Mouse (Mus musculus) retina, embryonic 14.5 days (tissue): Measurements from ENCODE around the gene Samd15.
"Not testable (repeated sequence)": the region's sequence is repeated elsewhere in the genome, so short reads cannot be mapped to it uniquely, and the experiment has no call there.

ENCODE experiments used
- DNase-seq: peaks from one replicate; pipeline ENCODE4 v3.0.0-alpha.2; 2015; ENCODE audit warnings: low spot score

The Samd15 gene

GRCm38 (mm10) chr12:87199206-87199972 lies at the start of gene Samd15:
Gene Samd15 (plus strand): TSS chr12:87199723.
- DNase-seq = peak; percentile 43

- not testable (repeated sequence) for DNase-seq
These were observed 45.1 kb upstream of the Samd15 start for GRCm38 (mm10) chr12:87154448-87154847.

GRCm38 (mm10) chr12:87157361-87157760 lies 42.2 kb upstream of the Samd15 start:
- DNase-seq = no peak

- no peak for DNase-seq
These were observed 41.4 kb upstream of the Samd15 start for GRCm38 (mm10) chr12:87158099-87158498.

- no peak for DNase-seq
These were observed 39.2 kb upstream of the Samd15 start for GRCm38 (mm10) chr12:87160310-87160709.

- no peak for DNase-seq
These were observed 38.7 kb upstream of the Samd15 start for GRCm38 (mm10) chr12:87160815-87161214.

GRCm38 (mm10) chr12:87175194-87175946 lies 24.2 kb upstream of the Samd15 start:
- no peak for DNase-seq

- DNase-seq = no peak
These were observed 21.9 kb upstream of the Samd15 start for GRCm38 (mm10) chr12:87177631-87178030.

GRCm38 (mm10) chr12:87193008-87193407 lies 6.5 kb upstream of the Samd15 start:
- no peak for DNase-seq

- DNase-seq = no peak
These were observed 4.5 kb upstream of the Samd15 start for GRCm38 (mm10) chr12:87195069-87195468.

- no peak for DNase-seq
These were observed 3.2 kb upstream of the Samd15 start for GRCm38 (mm10) chr12:87196310-87196709.

GRCm38 (mm10) chr12:87198792-87199191 lies 731 bp upstream of the Samd15 start:
- DNase-seq = no peak

GRCm38 (mm10) chr12:87199973-87200586 lies 557 bp downstream of the Samd15 start, which contains the start of gene Tmed8:
Gene Tmed8 (minus strand): TSS chr12:87200454.
- peak; percentile 84 for DNase-seq

- DNase-seq = no peak
These were observed 2.2 kb downstream of the Samd15 start for GRCm38 (mm10) chr12:87201694-87202093.

GRCm38 (mm10) chr12:87205789-87206188 lies 6.3 kb downstream of the Samd15 start:
- DNase-seq = not testable (repeated sequence)

GRCm38 (mm10) chr12:87212844-87213606 lies 13.5 kb downstream of the Samd15 start:
- no peak for DNase-seq

GRCm38 (mm10) chr12:87216053-87216452 lies 16.5 kb downstream of the Samd15 start:
- no peak for DNase-seq

- DNase-seq = no peak
These were observed 18.1 kb downstream of the Samd15 start for GRCm38 (mm10) chr12:87217596-87217995.

GRCm38 (mm10) chr12:87219362-87219761 lies 19.8 kb downstream of the Samd15 start:
- DNase-seq = no peak

- DNase-seq = no peak
These were observed 25.4 kb downstream of the Samd15 start for GRCm38 (mm10) chr12:87224950-87225349.

GRCm38 (mm10) chr12:87226801-87227200 lies 27.3 kb downstream of the Samd15 start:
- DNase-seq = no peak

- no peak for DNase-seq
These were observed 30.1 kb downstream of the Samd15 start for GRCm38 (mm10) chr12:87229633-87230032.
